Comparison of ENCODE assay signal across 38 mouse cellular contexts in genomic region chr15:101873231-101873630, GRCm38 (mm10). TPM values are rescaled to one million over a fixed set of nuclear protein-coding genes. Genes with fewer than 3 reads are reported as not detected.
DNase-seq lines count a peak whose midpoint lies in the region; ATAC-seq lines count a peak whose summit lies in the region.
"Had no signal": no experiment of that assay in that cellular context is flagged by ENCODE, and none has a peak within 500 bp of the region (broad histone marks: within the 10 kb centered on the region; RNA-seq: fewer than 3 reads in every experiment).

No protein-coding gene starts in this region.

- ATAC-seq in erythroid progenitor cell, adult 5-6 weeks (replicated peaks; ENCODE audit: low FRiP score, poor library complexity, severe bottlenecking) = no peak
- ATAC-seq: CD4-positive, CD25-positive, alpha-beta regulatory T cell, adult 4 months; forebrain, embryonic 13.5 days; forebrain, embryonic 16.5 days; hindbrain, postnatal 0 days; inflammation-experienced regulatory T-cells, adult 6 months; intestine, embryonic 16.5 days had no signal

- peak; percentile 43 for DNase-seq in adrenal gland, adult 2 months
- no peak for DNase-seq in adrenal gland, postnatal 25 days
- DNase-seq in right cerebral cortex, adult 18-20 months = peak; percentile 53
- no peak for DNase-seq in right cerebral cortex, postnatal 4 days
- peak; percentile 54 for DNase-seq in brain, adult 2 months (ENCODE audit: low read depth, low spot score)
- DNase-seq: adrenal gland, adult 8-10 months; cerebellum, adult 11-12 months; cerebellum, adult 8-10 months; cerebellum, postnatal 10 days; cerebellum, postnatal 36 days; embryo, embryonic 11 days; gastrocnemius, postnatal 10 days; gastrocnemius, postnatal 36 days; heart, adult 2 months; heart, postnatal 14 days; heart, postnatal 4 days had no signal

RNA-seq across cellular contexts. Expression of gene Krt77, which starts 3.7 kb away (rescaled TPM):
- total RNA-seq in adrenal gland, adult 2 months (2021) = not detected
- not detected in 2 replicates for polyA plus RNA-seq in adrenal gland, adult 2 months (2012; rRNA removed)
- total RNA-seq in adrenal gland, postnatal 25 days (2021) = not detected in 2 replicates
- not detected in 2 replicates for total RNA-seq in erythroid progenitor cell, adult 5-6 weeks (2015; ENCODE audit: low replicate concordance)
- not detected in 2 replicates for total RNA-seq in erythroid progenitor cell, adult 5-6 weeks (2017; ENCODE audit: low replicate concordance)
- total RNA-seq: adrenal gland, adult 8-10 months; adrenal gland, postnatal 4 days; gastrocnemius, adult 18-20 months; gastrocnemius, postnatal 10 days; gastrocnemius, postnatal 36 days; granulocyte monocyte progenitor cell, adult 5-6 weeks; heart, postnatal 14 days; heart, postnatal 4 days; MEL had no signal
- polyA plus RNA-seq: C2C12; CD4-positive, CD25-positive, alpha-beta regulatory T cell, adult 4 months; erythroblast, embryonic 14.5 days; forebrain, embryonic 10.5 days; heart, adult 2 months; heart, embryonic 13.5 days; hindbrain, embryonic 11.5 days; inflammation-experienced regulatory T-cells, adult 6 months had no signal

RNA-seq across cellular contexts. Expression of gene Krt76, which starts 19.5 kb away (rescaled TPM):
- not detected for total RNA-seq in adrenal gland, adult 2 months (2021)
- polyA plus RNA-seq in adrenal gland, adult 2 months (2012; rRNA removed) = not detected in 2 replicates
- total RNA-seq in adrenal gland, postnatal 25 days (2021) = not detected in 2 replicates
- total RNA-seq in erythroid progenitor cell, adult 5-6 weeks (2015; ENCODE audit: low replicate concordance) = not detected in 2 replicates
- not detected in 2 replicates for total RNA-seq in erythroid progenitor cell, adult 5-6 weeks (2017; ENCODE audit: low replicate concordance)
- total RNA-seq: adrenal gland, postnatal 4 days; gastrocnemius, adult 18-20 months; gastrocnemius, postnatal 10 days; gastrocnemius, postnatal 36 days; granulocyte monocyte progenitor cell, adult 5-6 weeks; heart, adult 2 months; heart, postnatal 14 days; heart, postnatal 4 days; MEL had no signal
- polyA plus RNA-seq: brain, embryonic 14.5 days; C2C12; CD4-positive, CD25-positive, alpha-beta regulatory T cell, adult 4 months; cortical plate, adult 2 months; embryonic facial prominence, embryonic 10.5 days; erythroblast, embryonic 14.5 days; forebrain, embryonic 10.5 days; forebrain, embryonic 13.5 days; forebrain, embryonic 16.5 days; heart, adult 2 months; heart, embryonic 10.5 days; heart, embryonic 13.5 days; heart, embryonic 16.5 days; hindbrain, embryonic 11.5 days; hindbrain, embryonic 14.5 days; hindbrain, postnatal 0 days; inflammation-experienced regulatory T-cells, adult 6 months; intestine, embryonic 16.5 days had no signal

RNA-seq across cellular contexts. Expression of gene Krt1, which starts 22.6 kb away (rescaled TPM):
- under 1 TPM; 0.10 to 0.17 TPM for total RNA-seq in adrenal gland, adult 2 months (2021)
- polyA plus RNA-seq in adrenal gland, adult 2 months (2012; rRNA removed) = 0.68 and 1.2 TPM in 2 replicates
- 0.15 and 0.48 TPM in 2 replicates for total RNA-seq in adrenal gland, postnatal 25 days (2021)
- total RNA-seq in erythroid progenitor cell, adult 5-6 weeks (2015; ENCODE audit: low replicate concordance) = not detected in 2 replicates
- not detected in 2 replicates for total RNA-seq in erythroid progenitor cell, adult 5-6 weeks (2017; ENCODE audit: low replicate concordance)
- total RNA-seq: gastrocnemius, adult 18-20 months; gastrocnemius, postnatal 10 days; gastrocnemius, postnatal 36 days; granulocyte monocyte progenitor cell, adult 5-6 weeks; heart, adult 2 months; heart, postnatal 4 days; MEL had no signal
- polyA plus RNA-seq: C2C12; CD4-positive, CD25-positive, alpha-beta regulatory T cell, adult 4 months; erythroblast, embryonic 14.5 days; inflammation-experienced regulatory T-cells, adult 6 months had no signal

RNA-seq across cellular contexts. Expression of gene Krt4, which starts 51.3 kb away (rescaled TPM):
- not detected for total RNA-seq in adrenal gland, adult 2 months (2021)
- 0.08 and 0.33 TPM in 2 replicates for polyA plus RNA-seq in adrenal gland, adult 2 months (2012; rRNA removed)
- total RNA-seq in adrenal gland, postnatal 25 days (2021) = not detected in 2 replicates
- not detected in 2 replicates for total RNA-seq in erythroid progenitor cell, adult 5-6 weeks (2015; ENCODE audit: low replicate concordance)
- total RNA-seq in erythroid progenitor cell, adult 5-6 weeks (2017; ENCODE audit: low replicate concordance) = not detected in 2 replicates
- total RNA-seq: adrenal gland, adult 8-10 months; adrenal gland, postnatal 4 days; gastrocnemius, adult 18-20 months; granulocyte monocyte progenitor cell, adult 5-6 weeks; heart, adult 2 months; heart, postnatal 14 days; heart, postnatal 4 days; hindbrain, postnatal 0 days; MEL had no signal
- polyA plus RNA-seq: C2C12; CD4-positive, CD25-positive, alpha-beta regulatory T cell, adult 4 months; cortical plate, adult 2 months; embryonic facial prominence, embryonic 10.5 days; erythroblast, embryonic 14.5 days; forebrain, embryonic 10.5 days; forebrain, embryonic 13.5 days; forebrain, embryonic 16.5 days; heart, embryonic 10.5 days; hindbrain, embryonic 11.5 days; hindbrain, embryonic 14.5 days; hindbrain, postnatal 0 days; inflammation-experienced regulatory T-cells, adult 6 months had no signal

RNA-seq across cellular contexts. Expression of gene Krt2, which starts 55.3 kb away (rescaled TPM):
- not detected for total RNA-seq in adrenal gland, adult 2 months (2021)
- not detected in 2 replicates for polyA plus RNA-seq in adrenal gland, adult 2 months (2012; rRNA removed)
- not detected in 2 replicates for total RNA-seq in adrenal gland, postnatal 25 days (2021)
- total RNA-seq in erythroid progenitor cell, adult 5-6 weeks (2015; ENCODE audit: low replicate concordance) = not detected in 2 replicates
- not detected in 2 replicates for total RNA-seq in erythroid progenitor cell, adult 5-6 weeks (2017; ENCODE audit: low replicate concordance)
- total RNA-seq: adrenal gland, adult 8-10 months; adrenal gland, postnatal 4 days; gastrocnemius, adult 18-20 months; gastrocnemius, postnatal 10 days; gastrocnemius, postnatal 36 days; granulocyte monocyte progenitor cell, adult 5-6 weeks; heart, adult 2 months; heart, postnatal 14 days; heart, postnatal 4 days; MEL had no signal
- polyA plus RNA-seq: brain, embryonic 14.5 days; C2C12; CD4-positive, CD25-positive, alpha-beta regulatory T cell, adult 4 months; embryonic facial prominence, embryonic 10.5 days; erythroblast, embryonic 14.5 days; forebrain, embryonic 10.5 days; forebrain, embryonic 13.5 days; heart, adult 2 months; heart, embryonic 10.5 days; heart, embryonic 13.5 days; heart, embryonic 16.5 days; hindbrain, embryonic 11.5 days; hindbrain, embryonic 14.5 days; inflammation-experienced regulatory T-cells, adult 6 months; intestine, embryonic 16.5 days had no signal

Comparison
In these comparisons a context has a peak if more than half of its experiments do, and no peak if none do; other contexts are left out.
1. DNase-seq: peak in adrenal gland, adult 2 months (single experiment), right cerebral cortex, adult 18-20 months (single experiment) and brain, adult 2 months (single experiment); none in adrenal gland, postnatal 25 days (single experiment) and right cerebral cortex, postnatal 4 days (single experiment).